Mouse (Mus musculus) small intestine, adult 2 months (tissue): ENCODE results near the gene Exoc6.

ENCODE experiments used
- CTCF ChIP-seq: fragments of 200-500 bp; IDR thresholded peaks from 2 replicates; pipeline ENCODE4 v1.5.1; 2012; ENCODE audit warnings: low read depth, mild to moderate bottlenecking, control low read depth, inconsistent platforms, low read length, moderate library complexity, mixed read lengths; ENCODE audit not compliant: insufficient replicate concordance, insufficient read length; ENCODE audit errors: extremely low read depth
- POLR2A ChIP-seq: fragments of 200-500 bp; IDR thresholded peaks from 2 replicates; pipeline ENCODE4 v1.6.1; 2012; ENCODE audit warnings: low read depth, mild to moderate bottlenecking, control low read depth, inconsistent platforms, low read length, moderate library complexity

DNA sequence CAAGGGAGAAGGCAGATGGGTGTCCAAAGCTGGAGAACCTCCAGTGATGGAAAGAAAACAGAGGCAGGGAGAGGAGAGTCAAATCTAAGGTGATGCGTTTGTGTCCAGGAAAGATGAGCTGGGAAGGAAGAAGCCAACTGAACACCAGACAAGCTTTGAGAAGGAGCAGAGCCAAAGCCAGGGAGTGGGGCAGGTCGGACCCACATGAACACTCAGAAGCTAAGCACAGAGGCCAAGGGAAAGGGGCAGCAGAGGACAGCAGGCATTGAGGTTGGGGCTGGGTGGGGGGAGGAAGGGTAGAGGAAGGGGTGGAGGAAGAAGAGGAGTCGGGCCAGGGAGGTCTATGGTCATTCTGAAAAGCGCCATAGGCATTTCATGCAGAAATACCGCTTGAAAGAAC lies 17.0 kb upstream of the Exoc6 start:
- TF ChIP-seq CTCF, result no peak
- no peak for TF ChIP-seq POLR2A
